Mouse (Mus musculus) heart, postnatal 4 days (tissue): Measurements from ENCODE around the gene Chrna1. TPM values are rescaled to one million over a fixed set of nuclear protein-coding genes. Genes with fewer than 3 reads are reported as not detected.
"Not testable (repeated sequence)": the region's sequence is repeated elsewhere in the genome, so short reads cannot be mapped to it uniquely, and the experiment has no call there.

ENCODE experiments used
- DNase-seq: peaks from one replicate; pipeline ENCODE4 v3.0.0; 2021
- total RNA-seq, 2 experiments: library from RNA; stranded (reverse); gene quantifications; 2 replicates each; pipeline ENCODE4 v1.2.3; 2021

Chrna1 gene
- total RNA-seq, 2 experiments from 2014 or later = 0.14 TPM; not detected in 1

DNA sequence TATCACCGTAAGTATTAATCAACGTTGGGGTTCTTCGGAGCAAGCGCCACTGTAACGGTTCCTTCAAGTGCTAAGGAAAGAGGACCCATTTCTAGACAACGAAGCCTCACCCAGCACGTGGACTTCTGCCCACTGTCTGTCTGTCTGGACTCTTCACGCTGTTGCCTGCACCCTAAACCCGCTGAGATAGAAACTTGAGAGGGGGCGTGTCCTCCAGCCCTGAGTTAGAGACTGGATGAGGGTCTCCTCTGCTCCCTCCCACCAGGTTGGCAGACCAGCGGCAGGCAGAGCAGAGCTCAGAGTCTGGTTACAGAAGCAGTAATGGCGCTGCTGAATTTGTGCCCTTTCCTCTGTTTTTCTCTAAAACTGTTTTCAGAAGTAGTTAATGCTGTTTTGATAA is 10.0 kb upstream of the Chrna1 start:
- no peak for DNase-seq

DNA sequence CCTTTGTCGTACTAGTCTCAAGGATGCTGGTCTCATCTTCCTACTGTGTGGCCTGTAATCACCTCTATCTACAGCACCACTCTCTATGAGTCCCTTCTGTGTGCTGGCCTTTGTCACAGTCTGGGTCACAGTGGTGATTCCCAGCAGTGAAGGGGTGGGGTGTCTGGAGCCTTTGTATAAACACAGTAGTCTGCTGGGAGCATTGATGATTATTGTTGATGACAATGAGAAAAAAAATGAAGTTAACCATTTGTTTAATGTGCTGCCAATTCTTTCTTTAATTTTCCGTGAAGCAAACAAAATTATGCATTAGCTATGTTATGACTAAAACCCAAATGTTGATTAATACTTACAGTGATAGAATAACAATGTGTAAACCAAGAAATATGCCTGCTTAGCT is 8.8 kb upstream of the Chrna1 start:
- no peak for DNase-seq

DNA sequence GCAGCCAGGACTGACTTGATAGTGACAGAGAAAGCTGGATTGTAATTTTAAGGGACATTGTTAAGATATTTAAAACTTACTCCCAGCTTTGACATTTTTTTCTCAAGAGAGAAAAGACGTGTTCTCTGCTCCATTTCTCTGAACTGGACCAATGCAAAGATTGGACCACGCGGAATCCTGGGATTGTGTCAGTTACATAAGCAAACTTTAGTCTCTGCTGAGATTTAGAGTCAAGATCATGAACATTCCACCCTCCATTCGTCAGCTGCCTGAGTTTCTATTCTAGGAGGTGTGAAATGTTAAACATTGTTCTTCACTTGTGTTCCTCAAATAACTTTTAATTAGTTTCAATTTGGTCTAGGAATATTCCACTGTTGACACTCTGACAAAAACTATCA is 7.0 kb upstream of the Chrna1 start:
- DNase-seq = no peak

DNA sequence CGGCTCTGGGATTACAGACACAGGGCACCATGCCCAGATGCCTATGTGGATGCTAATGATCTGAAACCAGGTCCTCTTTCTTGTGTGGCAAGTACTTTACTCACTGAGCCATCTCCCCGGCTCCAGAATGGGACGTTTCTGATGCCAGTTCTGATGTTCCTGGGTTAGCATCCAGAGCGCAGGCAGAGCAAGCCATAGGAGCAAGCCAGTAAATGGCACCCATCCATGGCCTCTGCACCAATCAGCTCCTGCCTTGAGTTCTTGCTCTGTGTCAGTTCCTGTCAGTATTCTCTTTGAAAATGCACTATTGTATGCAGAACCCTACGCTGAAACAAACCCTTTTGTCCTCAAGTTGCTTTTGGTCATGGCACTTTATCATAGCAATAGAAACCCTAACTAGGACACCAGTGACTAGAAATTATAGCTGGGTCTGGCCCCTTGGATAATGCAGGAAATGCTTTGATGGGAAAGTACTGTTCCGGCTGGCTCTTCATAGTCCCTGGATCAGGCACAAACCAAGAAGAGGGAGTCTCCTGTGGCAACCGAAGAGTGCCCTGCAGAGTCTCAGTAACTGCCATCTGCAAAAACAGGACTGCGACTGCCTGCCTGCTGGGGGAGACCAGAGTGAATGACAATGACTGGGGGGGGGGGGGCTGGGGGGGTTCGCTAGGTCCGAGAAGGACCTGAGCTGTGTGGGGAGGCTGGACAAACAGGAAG is 6.4 kb upstream of the Chrna1 start:
- no peak for DNase-seq

DNA sequence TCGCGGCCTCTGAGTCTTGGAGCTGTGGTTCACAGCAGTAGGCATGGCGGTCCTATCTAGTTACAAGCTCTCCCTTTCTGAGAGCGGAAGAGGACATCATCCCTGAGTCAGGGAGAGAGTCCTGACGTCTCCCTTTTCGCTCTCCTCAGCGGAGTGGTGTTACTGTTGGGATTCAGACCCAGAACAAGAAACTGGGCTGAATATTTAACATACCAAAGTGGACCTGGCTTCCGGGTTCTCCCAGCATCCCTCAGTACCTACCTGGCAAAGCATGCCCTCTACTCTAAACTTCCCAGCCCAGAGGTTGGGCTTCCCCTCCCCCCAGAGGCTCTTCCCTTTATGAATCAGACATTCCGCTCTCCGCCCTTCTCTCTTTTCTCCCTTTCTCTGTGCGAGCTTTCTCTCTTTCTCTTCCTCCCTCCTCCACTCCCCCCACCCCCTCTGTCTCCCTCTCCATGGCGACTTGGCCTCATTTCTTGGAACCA is 5.3 kb upstream of the Chrna1 start:
- DNase-seq = peak; percentile 32

DNA sequence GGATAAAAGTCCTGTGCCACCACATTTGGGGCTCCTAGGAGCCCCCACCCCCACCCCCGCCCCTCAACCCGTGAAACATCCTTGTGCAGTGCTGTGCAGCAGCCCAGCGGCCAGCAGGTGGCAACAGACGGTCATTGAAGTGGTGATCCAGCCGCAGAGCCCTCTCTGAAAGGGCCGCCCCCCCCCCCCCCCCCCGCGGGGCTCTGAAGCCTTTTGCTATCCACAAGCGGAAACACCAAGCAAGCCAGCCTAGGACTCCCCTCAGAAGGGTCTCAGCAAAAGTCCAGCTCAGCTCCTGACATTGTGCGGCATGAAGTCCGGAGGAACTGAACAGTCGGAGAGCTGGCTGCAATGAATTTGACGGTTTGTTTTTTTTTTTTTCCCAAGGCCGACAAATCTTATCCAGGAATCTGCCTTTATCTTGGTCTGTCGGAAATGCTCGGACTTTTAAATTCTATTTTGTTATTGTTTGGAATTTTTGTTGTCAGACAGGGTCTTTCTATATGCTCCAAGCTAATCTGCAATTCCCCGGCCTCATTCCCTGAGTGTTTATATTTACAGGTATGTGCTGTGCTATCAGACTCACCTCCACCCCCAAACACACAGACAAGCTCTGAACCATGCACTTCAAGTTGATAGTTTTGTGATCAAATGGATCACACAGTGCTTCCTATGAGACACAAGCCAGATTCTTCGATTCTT is 4.7 kb upstream of the Chrna1 start:
- peak; percentile 88 for DNase-seq

DNA sequence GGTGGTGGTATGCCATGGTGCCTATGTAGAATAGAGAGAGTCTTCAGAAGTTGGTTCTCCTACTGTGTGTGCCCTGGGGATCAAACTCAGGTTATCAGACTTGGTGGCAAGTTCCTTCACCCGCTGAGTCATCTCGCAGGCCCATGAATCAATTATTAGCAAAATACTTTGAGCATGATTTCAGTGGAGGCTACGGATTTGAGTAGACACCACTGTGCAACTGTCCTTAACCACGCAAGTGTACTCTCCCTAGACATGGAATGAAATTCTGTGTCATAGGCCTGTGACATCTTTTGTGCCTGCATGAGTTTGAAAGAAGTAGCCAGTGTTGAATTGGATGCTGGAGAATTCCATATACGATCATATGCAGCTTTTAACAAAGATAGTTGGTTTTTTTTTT is 582 bp upstream of the Chrna1 start:
- no peak for DNase-seq

DNA sequence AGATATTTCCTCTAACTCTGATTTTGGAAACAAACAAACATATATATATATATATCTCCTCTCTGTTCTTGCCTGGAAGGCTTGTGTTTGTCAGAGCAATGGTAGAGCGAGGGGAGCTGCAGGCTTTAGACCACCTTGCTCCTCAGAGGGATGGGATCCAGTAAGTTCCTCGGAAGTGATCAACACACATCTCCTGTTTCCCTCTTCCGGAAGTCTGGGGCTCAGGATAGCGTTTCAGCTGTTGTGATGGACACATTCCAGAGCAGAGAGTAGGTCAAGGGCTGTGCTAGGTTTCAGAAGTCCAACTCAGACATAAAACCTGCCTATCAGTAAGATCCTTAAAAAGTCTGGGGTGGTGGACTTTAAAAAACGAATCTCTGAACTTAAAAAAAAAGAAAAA is 970 bp downstream of the Chrna1 start:
- DNase-seq = no peak

DNA sequence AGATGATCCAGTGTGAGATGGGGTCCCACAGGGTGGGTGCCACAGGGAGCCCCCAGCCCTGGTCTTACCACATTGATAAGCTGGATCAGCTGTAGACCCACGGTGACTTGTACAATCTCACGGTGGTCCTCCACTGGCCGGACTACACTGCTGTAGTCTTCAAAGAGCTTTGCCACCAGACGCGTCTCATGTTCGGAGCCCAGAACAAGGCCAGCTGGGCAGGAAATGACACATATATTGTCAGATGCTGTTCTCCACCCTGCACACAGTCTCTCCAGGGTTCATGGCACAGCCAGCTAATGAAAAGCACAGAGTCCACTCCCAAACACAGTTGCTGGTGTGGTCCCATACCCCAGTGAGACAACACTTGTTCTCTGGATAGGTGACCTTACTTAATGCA is 5.7 kb downstream of the Chrna1 start:
- no peak for DNase-seq

DNA sequence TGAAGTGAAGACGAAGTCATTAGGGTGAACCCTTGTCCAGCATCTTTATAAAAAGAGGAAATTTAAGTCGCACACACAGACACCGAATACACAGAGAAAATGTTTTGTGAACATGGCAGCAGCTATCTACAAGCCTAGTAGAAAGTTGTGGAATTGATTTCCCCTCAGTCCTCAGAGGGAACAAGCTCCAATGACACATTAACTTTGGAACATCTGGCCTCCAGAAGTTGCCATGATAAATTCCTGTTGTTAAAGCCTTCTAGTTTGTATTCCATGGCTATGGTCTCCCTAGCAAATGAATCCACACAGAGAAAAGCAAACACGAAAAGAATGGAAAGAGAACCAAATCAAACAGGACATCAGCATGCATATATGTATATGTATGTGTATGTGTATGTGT is 6.6 kb downstream of the Chrna1 start:
- DNase-seq = no peak

DNA sequence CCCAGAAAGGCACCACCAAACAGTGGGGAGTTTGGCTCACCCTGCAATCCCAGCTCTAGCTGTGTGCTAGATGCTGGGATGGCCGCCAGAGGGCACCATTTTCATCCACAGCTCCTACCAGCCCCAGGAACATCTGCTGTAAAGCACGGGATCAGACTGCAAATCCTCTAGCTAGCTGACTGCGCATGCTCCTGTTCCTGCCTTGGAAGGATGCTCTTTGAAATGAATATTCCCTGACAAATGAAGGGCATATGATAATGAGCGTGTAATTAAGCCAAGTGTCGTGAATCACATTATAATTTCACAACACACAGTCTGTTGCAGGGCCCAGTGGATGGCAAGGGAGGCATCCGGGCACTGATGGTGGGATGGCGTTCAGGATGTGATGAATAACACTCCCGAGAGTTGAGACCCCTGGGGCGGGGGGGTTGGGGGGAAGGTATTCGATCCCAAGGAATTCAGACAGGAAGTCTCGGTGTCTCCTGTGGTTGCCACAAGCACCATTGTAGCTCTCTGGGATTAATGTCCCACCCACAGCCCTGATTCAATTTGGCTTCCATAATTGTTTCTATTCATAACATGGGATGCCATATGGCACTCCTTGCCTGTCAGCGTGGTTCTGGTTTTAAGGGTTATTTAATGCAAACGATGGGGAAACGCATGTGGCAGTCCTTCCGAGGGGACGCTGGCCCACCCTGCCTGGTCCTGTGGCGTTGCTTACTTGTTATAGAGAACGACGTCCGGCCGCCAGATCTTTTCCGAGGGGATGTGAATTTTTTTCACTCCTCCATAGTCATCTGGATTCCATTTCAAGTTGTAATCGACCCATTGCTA is 7.4 kb downstream of the Chrna1 start:
- DNase-seq = peak; percentile 82

DNA sequence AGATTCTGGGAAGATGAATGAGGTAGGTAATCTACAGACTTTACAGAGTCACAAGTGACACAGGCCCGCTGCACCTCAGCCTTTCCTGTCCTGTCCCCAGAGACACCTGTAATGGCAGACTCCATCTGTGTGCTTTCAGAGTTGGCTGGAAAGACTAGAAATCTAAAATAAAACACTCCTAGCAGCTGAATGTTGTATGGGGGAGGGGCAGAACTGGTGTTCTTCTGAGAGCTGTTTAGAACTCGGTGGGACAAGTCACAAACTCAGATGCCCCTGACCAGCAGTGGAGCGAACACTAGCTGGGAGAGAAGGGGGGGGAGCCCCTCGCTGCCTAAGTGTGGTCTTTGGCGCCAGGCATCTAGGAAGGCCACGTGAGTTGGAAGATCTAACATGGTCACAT is 8.2 kb downstream of the Chrna1 start:
- DNase-seq = no peak

DNA sequence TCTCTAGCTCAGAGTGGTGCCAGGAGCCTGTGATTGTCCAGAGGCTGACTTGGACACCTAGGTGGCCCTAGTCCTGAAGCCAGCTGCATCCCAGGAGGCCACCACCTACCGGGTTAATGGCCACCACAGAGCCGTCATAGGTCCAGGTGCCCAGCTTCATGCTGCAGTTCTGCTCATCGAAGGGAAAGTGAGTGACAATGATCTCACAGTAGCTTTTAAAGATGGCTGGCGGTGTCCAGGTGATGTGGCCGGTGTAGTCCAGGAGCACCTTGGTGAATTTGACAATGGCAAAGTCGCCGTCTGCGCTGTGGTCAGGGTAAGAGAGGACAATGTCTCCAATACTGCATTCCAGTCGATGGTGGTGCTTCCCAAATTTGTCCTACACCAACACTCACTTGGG is 8.8 kb downstream of the Chrna1 start:
- DNase-seq = no peak

DNA sequence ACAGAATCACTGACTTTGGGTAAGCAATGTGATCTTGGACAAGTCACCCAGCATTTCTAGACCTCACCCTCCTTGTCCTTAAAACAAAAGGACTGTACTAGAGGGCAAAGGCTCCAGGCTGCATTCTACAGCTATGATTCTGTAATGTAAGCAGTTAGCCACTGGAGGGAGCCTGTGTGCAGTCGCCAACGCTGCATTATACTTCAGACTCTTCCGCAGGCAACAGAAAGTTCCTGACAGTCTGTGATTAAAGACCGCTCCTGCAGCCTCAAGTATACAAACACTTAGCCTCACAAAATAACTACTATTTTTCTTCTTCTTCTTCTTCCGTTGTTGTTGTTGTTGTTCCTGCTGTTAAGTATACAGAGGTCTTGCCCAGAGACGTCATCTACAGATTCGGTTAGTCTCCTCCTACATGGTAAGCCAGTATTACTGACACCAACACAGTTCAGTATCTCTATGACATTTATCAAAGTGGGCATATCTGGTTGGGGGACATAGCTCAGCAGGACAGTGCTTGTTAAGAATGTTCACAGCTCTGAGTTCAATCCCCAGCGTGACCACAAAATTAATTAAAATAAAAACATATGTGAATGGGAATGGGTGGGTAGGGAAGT is 13.0 kb downstream of the Chrna1 start:
- peak; percentile 73 for DNase-seq

DNA sequence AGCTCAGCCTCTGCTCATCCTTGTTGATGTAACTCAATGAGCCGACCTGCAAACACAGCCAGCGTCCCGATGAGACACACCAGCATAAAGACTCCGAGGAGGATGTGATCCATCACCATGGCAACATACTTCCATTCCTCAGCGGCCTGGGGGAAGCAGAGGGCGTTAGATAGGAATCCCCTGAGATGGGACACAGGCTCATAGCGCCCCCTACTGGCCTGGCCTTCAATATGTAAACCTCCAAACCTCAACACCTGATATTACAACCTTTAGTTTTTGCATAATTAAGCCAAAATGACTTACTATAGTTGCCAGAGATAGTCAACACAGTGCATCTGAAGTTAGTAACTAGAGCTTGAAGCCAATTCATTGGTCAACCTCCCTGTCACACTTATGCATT is 14.0 kb downstream of the Chrna1 start:
- DNase-seq = peak; percentile 53

DNA sequence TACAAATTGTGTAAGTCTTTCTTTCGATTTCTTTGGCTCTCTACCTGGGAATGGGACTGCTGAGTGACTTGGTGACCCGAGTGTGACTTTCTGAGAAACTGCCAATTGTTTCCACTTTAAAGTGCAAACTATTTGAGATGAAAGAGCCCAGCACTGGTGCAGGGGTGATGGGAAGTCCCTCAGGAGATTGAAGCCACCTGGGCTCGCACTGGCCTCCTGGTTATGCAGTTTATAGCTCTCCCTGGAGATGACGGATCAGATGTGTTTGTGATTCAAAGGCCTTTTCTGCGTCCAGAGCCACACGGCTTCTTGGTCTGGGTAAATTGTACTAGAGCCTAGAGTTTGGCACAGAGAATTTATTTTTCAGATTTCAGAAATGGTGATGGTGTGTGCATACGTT is 16.4 kb downstream of the Chrna1 start:
- no peak for DNase-seq

DNA sequence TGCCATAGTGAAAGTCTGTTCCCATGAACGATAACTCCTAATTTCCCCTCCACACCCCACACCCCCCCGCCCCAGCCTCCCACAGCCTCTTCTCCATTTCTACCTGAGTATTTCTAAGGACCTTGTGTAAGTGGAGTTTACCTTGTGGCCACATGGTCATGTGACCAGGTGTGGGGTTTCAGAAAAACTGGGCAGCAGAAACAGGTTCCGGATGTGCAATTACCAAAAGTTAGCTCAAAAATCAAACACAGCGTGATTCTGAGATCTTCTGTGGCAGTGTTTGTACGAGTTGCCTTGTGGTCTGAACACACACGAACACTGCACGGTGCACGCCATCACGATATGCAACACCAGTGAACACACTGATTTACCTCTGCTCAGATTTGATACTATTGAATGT is 17.5 kb downstream of the Chrna1 start:
- DNase-seq = no peak

DNA sequence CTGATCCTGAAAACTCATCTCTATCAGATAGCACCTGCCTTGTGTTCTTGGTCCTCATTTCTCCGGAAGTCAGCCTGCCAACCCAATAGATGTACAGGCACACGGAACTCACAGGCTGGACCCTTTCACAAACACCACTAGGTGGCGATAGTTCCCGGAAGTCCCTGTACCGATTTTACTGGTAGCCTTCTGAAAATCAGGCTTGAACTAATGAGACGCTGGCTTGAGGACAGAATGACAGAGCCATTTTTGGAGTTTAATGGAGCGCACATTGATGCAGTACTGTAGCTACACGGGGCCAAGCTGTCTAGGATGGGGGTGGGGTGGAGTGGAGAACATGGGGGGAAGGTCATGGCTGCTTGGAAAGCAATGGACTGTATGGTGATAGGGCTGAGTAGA is 18.5 kb downstream of the Chrna1 start:
- DNase-seq = peak; percentile 34

DNA sequence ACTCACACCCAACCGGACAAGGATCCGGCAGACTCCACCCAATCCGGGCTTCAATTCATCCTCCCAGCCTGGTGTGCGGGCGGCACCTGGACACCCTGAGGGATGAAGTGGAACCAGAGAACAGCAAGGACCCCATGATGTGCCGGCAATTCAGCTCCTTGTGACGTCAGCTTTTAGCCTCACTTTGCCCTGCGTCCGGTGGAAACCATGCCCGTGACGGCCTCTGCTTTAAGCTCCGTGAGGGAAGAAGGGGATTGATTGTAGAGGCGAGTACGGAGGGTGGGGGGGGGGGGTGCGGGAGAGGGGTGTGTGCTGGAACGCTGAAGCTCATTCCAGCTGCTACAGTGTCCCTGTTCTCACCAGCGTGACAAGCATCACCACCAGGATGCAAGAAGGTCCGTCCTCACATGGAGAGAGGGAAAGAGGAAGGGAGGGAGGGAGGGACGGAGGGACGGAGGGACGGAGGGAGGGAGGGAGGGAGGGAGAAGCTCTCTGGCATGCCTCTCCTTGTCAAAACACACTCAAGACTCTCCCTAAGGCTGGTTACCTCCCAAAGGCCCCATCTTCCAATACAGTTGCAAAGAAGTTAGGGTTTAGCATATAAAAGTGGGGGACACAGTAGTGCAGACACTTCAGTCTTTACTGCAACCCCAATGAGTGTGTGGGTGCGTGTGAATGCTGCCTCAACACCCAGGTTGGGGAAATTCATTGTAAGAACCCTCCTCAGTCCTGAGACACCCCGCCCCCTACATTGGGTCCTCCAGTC is 19.1 kb downstream of the Chrna1 start:
- no peak for DNase-seq

DNA sequence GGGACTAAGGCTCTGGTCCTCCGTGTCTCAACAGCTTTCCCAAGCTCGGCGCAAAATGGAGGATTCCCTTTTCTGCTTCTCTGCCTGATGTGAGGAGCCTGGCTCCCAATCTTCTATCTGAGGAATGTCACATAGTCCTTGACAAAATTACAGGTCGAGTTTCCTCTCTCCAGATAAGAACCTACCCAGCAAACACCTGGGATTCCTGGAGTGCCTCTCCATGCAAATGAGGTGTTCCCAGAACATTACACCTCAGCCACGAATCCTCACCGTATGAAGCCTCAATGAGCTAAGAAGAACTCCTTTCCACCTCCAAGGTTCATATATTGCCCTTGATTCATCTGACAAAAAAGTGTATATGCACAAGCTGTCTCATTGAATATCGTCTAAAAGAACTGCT is 19.7 kb downstream of the Chrna1 start:
- no peak for DNase-seq

DNA sequence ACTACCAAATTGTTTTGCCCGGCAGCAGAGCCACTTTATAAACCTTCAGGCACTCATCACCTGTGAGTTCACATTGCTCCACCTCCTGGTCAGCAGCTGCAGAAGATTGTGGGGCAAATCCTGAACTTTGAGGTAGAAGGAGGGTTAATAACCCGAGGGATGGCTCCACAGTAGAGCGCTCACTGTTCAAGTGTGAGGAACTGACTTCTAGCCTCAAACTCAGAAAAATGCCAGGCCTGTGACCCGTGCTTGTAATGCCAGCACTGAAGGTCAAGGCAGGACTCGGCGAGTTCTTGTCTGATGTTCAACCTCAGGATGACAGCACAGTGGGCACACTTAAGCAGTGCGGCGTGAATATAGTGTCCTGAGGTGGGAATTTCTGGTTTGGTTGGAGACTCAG is 22.2 kb downstream of the Chrna1 start:
- no peak for DNase-seq

DNA sequence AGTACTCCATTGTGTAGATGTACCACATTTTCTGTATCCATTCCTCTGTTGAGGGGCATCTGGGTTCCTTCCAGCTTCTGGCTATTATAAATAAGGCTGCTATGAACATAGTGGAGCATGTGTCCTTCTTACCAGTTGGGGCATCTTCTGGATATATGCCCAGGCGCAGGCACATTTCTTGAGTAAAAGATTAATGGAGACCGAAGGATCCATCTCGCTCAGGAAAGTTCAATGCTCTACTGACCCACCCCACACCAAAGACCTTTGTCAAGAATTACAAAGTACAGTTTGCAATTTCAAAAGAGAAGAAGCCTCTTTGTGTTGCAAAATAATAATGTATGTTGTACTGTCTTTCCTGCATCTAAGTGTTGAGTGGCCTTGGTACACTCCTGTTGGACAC is 23.1 kb downstream of the Chrna1 start:
- not testable (repeated sequence) for DNase-seq
